Mouse (Mus musculus) heart, postnatal 0 days (tissue): ENCODE results near the gene Zfp74.

Experiments used
- CTCF ChIP-seq: IDR thresholded peaks from 2 replicates; pipeline ENCODE4 v1.5.1; 2016; ENCODE audit warnings: antibody characterized with exemption, control low read depth, low read depth
- EP300 ChIP-seq: IDR thresholded peaks from 2 replicates; pipeline ENCODE4 v1.6.1; 2016; ENCODE audit warnings: antibody characterized with exemption, low read depth

DNA sequence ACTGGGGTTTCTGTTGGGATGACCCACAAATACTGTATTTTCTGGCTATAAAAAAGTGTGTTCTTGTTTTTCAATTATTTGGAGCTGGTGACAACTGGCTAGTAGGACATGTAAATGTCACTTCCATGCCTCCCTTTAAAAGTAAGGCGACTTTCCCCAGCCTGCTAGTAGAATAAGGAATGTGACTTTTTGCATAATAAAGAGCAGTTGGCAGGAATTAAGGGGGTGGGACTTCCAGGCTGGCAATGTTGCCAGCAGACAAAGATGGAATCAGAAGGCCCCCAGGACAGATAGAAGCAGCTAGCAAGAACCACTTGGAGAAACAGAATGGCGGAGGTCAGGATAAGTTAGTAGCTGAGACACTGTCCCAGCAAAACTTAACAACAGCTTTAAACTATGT, 43.6 kb downstream of the Zfp74 start:
- TF ChIP-seq CTCF (no peak), EP300 (no peak)
